Mouse (Mus musculus): Measurements from ENCODE around the gene Gpr137c. TPM values are rescaled to one million over a fixed set of nuclear protein-coding genes. Genes with fewer than 3 reads are reported as not detected.

Gene Gpr137c
- polyA plus RNA-seq, 1 experiment, result 2.2 TPM

DNA sequence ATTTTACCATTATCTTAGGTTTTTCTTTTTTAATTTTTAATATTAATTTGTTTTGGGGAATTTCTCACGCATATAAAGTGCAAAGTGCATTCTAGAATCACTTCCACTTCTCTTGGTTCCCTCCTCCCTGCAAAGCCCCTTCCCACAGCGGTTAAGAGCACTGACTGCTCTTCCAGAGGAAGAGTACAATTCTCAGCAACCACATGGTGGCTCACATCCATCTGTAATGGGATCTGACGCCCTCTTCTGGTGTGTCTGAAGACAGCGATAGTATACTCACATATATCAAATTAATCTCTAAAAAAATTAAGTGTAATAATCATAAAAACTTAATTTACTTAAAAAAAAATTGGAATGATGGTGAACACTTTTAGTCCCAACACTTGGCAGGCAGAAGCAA is 84.9 kb downstream of the Gpr137c start:
- peaks cover 14% of the 10 kb centered on the region for H3K36me3 ChIP-seq (ENCODE audit: control insufficient read depth, insufficient read depth, low read length, poor library complexity, severe bottlenecking)
- H3K9me3 ChIP-seq (replicated peaks; ENCODE audit: control insufficient read depth, insufficient read depth, low read length, poor library complexity, severe bottlenecking), result no peaks in the 10 kb centered on the region
- no peak overlapping the region for H3K9ac ChIP-seq (ENCODE audit: low read depth, poor library complexity, severe bottlenecking)
- H3K4me1 ChIP-seq (ENCODE audit: control insufficient read depth, insufficient read depth, low read length), result no peaks in the 10 kb centered on the region
- no peaks in the 10 kb centered on the region for H3K27me3 ChIP-seq (ENCODE audit: control insufficient read depth, insufficient read depth, low read length, poor library complexity, severe bottlenecking)
- TF ChIP-seq CTCF (IDR thresholded peaks at IDR 0.05; ENCODE audit: low read depth, low read length) (no peak), POLR2A (IDR thresholded peaks at IDR 0.05; ENCODE audit: insufficient read depth, low read length) (no peak), EP300 (IDR thresholded peaks at IDR 0.05; ENCODE audit: insufficient read depth, low read depth, low read length) (no peak)
- H3K27ac ChIP-seq (ENCODE audit: insufficient read depth, low read length), result no peak overlapping the region
- H3K4me3 ChIP-seq (ENCODE audit: low read depth, low read length), result no peak overlapping the region

DNA sequence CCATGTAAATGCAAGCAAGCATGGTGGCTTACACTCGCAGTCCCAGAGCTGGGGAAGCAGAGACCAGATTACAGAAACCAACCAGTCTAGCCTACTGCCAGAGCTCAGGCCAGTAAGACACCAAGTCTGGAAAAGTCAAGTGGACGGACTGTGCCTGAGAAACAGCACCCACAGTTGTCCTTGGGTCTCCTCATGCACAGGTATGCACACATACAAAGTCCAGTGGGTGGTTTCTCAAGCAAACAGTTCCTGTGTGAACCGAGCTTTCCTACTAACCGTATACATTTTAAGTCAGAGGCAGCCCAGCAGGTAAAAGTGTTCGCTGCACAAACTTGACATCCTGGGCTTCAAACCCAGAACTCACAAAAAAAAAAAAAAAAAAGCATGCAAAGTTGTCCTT is 86.3 kb downstream of the Gpr137c start:
- peaks cover 14% of the 10 kb centered on the region for H3K36me3 ChIP-seq (ENCODE audit: control insufficient read depth, insufficient read depth, low read length, poor library complexity, severe bottlenecking)
- H3K9ac ChIP-seq (ENCODE audit: low read depth, poor library complexity, severe bottlenecking), result no peak overlapping the region
- no peaks in the 10 kb centered on the region for H3K9me3 ChIP-seq (replicated peaks; ENCODE audit: control insufficient read depth, insufficient read depth, low read length, poor library complexity, severe bottlenecking)
- H3K4me3 ChIP-seq (ENCODE audit: low read depth, low read length), result no peak overlapping the region
- no peaks in the 10 kb centered on the region for H3K4me1 ChIP-seq (ENCODE audit: control insufficient read depth, insufficient read depth, low read length)
- no peak overlapping the region for H3K27ac ChIP-seq (ENCODE audit: insufficient read depth, low read length)
- TF ChIP-seq EP300 (IDR thresholded peaks at IDR 0.05; ENCODE audit: insufficient read depth, low read depth, low read length), result no peak
- H3K27me3 ChIP-seq (ENCODE audit: control insufficient read depth, insufficient read depth, low read length, poor library complexity, severe bottlenecking), result no peaks in the 10 kb centered on the region

DNA sequence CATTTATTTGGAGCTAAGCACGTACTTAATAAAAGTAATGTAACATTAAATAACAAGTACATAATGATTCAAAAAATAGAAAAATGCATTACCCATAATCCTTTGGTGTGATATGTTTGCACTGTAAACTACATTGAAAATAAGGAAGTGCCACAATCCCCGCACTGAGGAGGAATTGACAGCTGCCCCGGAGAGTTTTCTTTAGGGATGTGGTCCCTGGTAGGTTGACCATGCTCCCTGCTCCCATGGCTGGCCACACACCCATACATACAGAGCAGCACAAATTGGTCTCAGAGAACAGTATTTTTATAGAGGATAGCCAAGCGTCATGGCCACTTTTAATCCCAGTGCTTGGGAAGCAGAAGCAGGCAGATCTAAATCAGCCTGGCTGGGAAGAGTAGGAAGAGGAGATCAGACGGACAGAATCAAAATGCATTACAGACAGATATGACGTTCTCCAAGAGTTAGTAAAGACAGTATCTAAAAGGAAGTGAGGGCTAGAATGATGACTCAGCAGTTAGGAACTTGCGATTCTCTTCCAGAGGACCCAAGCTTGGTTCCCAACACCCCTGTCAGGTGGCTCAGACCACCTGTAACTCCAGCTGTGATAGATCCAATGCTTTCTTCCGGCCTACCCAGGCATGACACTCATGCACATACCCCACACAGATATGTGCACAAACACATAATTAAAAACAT is 88.3 kb downstream of the Gpr137c start:
- Histone ChIP-seq H3K9me3 (replicated peaks; ENCODE audit: control insufficient read depth, insufficient read depth, low read length, poor library complexity, severe bottlenecking) (no peaks in the 10 kb centered on the region), H3K27me3 (ENCODE audit: control insufficient read depth, insufficient read depth, low read length, poor library complexity, severe bottlenecking) (no peaks in the 10 kb centered on the region), H3K36me3 (ENCODE audit: control insufficient read depth, insufficient read depth, low read length, poor library complexity, severe bottlenecking) (peaks cover 10% of the 10 kb centered on the region), H3K9ac (ENCODE audit: low read depth, poor library complexity, severe bottlenecking) (no peak overlapping the region), H3K4me3 (ENCODE audit: low read depth, low read length) (no peak overlapping the region), H3K27ac (ENCODE audit: insufficient read depth, low read length) (no peak overlapping the region), H3K4me1 (ENCODE audit: control insufficient read depth, insufficient read depth, low read length) (no peaks in the 10 kb centered on the region)
- TF ChIP-seq CTCF (IDR thresholded peaks at IDR 0.05; ENCODE audit: low read depth, low read length), result no peak

DNA sequence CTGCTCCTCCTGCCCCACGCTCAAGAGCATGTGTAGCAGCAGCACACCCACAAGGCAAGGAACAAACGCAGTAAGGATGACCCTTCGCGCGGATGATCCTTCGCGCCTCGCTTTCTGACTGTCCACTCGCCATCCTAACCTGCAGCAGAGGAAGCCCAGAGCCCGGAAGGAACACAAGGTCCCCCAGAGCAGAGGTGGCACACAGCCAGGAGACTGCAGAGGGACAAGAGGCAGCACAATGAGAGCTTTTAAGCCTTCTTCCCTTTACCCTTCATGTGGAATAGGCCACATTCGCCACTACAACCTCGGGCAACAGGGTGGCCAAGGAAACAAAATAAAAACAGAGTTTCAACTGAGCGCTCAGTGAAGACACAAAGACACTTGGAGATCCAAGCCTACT is 90.1 kb downstream of the Gpr137c start:
- Histone ChIP-seq H3K27me3 (ENCODE audit: control insufficient read depth, insufficient read depth, low read length, poor library complexity, severe bottlenecking) (no peaks in the 10 kb centered on the region), H3K36me3 (ENCODE audit: control insufficient read depth, insufficient read depth, low read length, poor library complexity, severe bottlenecking) (peaks cover 4% of the 10 kb centered on the region; the same call in 1 of the 2 replicates), H3K9ac (ENCODE audit: low read depth, poor library complexity, severe bottlenecking) (no peak overlapping the region), H3K4me1 (ENCODE audit: control insufficient read depth, insufficient read depth, low read length) (no peaks in the 10 kb centered on the region), H3K9me3 (replicated peaks; ENCODE audit: control insufficient read depth, insufficient read depth, low read length, poor library complexity, severe bottlenecking) (no peaks in the 10 kb centered on the region), H3K27ac (ENCODE audit: insufficient read depth, low read length) (no peak overlapping the region), H3K4me3 (ENCODE audit: low read depth, low read length) (no peak overlapping the region)
- TF ChIP-seq CTCF (IDR thresholded peaks at IDR 0.05; ENCODE audit: low read depth, low read length) (no peak), POLR2A (IDR thresholded peaks at IDR 0.05; ENCODE audit: insufficient read depth, low read length) (no peak), EP300 (IDR thresholded peaks at IDR 0.05; ENCODE audit: insufficient read depth, low read depth, low read length) (no peak)

DNA sequence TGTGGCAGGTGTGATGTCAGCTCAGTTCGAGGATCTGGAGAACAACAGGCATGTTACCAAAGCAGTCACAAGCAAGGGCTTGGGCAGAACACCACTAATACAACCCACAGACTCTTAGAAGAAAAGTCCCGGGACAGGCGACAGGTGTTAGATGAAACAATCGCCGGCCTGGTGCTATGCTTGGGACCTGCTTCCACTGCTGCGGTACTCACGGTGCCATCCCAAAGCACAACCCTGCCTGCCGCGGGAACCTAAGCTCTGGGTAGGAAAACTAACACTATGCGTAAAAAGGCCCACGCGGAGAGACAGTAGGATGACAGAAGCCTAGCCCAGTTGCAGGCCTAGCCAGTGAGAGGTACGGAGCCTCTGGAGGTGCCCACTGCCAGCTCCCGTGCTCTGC is 90.6 kb downstream of the Gpr137c start:
- no peak for TF ChIP-seq POLR2A (IDR thresholded peaks at IDR 0.05; ENCODE audit: insufficient read depth, low read length)
- H3K36me3 ChIP-seq (ENCODE audit: control insufficient read depth, insufficient read depth, low read length, poor library complexity, severe bottlenecking), result 0 out of 2 replicates have a peak, but pooled peaks cover under 1% of the 10 kb centered on the region
- H3K27ac ChIP-seq (ENCODE audit: insufficient read depth, low read length), result no peak overlapping the region
- H3K9me3 ChIP-seq (replicated peaks; ENCODE audit: control insufficient read depth, insufficient read depth, low read length, poor library complexity, severe bottlenecking), result no peaks in the 10 kb centered on the region
- H3K9ac ChIP-seq (ENCODE audit: low read depth, poor library complexity, severe bottlenecking), result no peak overlapping the region
- no peaks in the 10 kb centered on the region for H3K4me1 ChIP-seq (ENCODE audit: control insufficient read depth, insufficient read depth, low read length)
- H3K27me3 ChIP-seq (ENCODE audit: control insufficient read depth, insufficient read depth, low read length, poor library complexity, severe bottlenecking), result no peaks in the 10 kb centered on the region
- H3K4me3 ChIP-seq (ENCODE audit: low read depth, low read length), result no peak overlapping the region

DNA sequence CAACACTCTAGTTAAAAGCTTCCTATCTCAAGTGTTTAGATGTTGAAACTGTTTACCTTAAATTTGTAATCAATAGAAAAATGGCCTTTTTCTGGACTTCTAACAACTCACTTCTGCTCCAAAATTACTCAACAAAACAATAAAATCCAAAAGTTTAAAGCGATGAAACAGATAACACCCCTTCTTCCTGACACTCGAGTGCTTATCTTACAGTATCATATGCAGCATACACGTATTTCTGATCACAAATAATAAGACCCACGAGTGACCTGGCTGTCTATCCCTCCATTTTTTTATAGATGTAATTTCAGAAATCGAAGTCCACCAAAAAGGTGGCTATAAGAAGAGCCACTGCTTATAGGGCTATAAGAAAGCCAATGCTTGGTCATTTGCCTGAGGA is 97.4 kb downstream of the Gpr137c start:
- TF ChIP-seq POLR2A (IDR thresholded peaks at IDR 0.05; ENCODE audit: insufficient read depth, low read length), result no peak
- no peak for TF ChIP-seq EP300 (IDR thresholded peaks at IDR 0.05; ENCODE audit: insufficient read depth, low read depth, low read length)
- no peak for TF ChIP-seq CTCF (IDR thresholded peaks at IDR 0.05; ENCODE audit: low read depth, low read length)
- H3K9me3 ChIP-seq (replicated peaks; ENCODE audit: control insufficient read depth, insufficient read depth, low read length, poor library complexity, severe bottlenecking), result no peaks in the 10 kb centered on the region
- H3K36me3 ChIP-seq (ENCODE audit: control insufficient read depth, insufficient read depth, low read length, poor library complexity, severe bottlenecking), result no peaks in the 10 kb centered on the region
- H3K9ac ChIP-seq (ENCODE audit: low read depth, poor library complexity, severe bottlenecking), result no peak overlapping the region
- H3K4me3 ChIP-seq (ENCODE audit: low read depth, low read length), result peak overlapping the region; percentile 86
- H3K27me3 ChIP-seq (ENCODE audit: control insufficient read depth, insufficient read depth, low read length, poor library complexity, severe bottlenecking), result no peaks in the 10 kb centered on the region
- H3K27ac ChIP-seq (ENCODE audit: insufficient read depth, low read length), result no peak overlapping the region
- H3K4me1 ChIP-seq (ENCODE audit: control insufficient read depth, insufficient read depth, low read length), result peaks cover 3% of the 10 kb centered on the region
